Mouse (Mus musculus) MEL (cell line): ENCODE data around the gene Rbm5. TPM values are rescaled to one million over a fixed set of nuclear protein-coding genes. Genes with fewer than 3 reads are reported as not detected.
A peak's percentile ranks its signal among the peaks of the same experiment; 100 is the strongest.

Experiments
- DNase-seq: peaks from one replicate; pipeline ENCODE4 v3.0.0; 2011; ENCODE audit warnings: low read depth, low spot score
- H3K27ac ChIP-seq: 2 replicates; pipeline ENCODE4 v1.5.1; 2012; ENCODE audit warnings: low read depth, mild to moderate bottlenecking, control low read depth, low read length, moderate library complexity; ENCODE audit not compliant: control insufficient read depth
- H3K27me3 ChIP-seq, 2 experiments: fragments of 150-350 bp in 1 of 2; sonication (generic) in 1 of 2; 2 replicates each; pipeline ENCODE4 v1.6.1; 2012; ENCODE audit warnings: low read length in 2 of 2, mild to moderate bottlenecking in 2 of 2, improper control_type of control experiment in 1 of 2, moderate library complexity in 1 of 2; ENCODE audit not compliant: insufficient read depth in 2 of 2, control insufficient read depth in 1 of 2
- H3K36me3 ChIP-seq, 2 experiments: 2 replicates each; pipeline ENCODE4 v1.6.1; 2012 to 2014; ENCODE audit warnings: low read length in 2 of 2, improper control_type of control experiment in 1 of 2, inconsistent platforms in 1 of 2, mild to moderate bottlenecking in 1 of 2; ENCODE audit not compliant: insufficient read depth in 2 of 2, control insufficient read depth in 1 of 2
- H3K4me1 ChIP-seq, 2 experiments: fragments of 150-350 bp in 1 of 2; sonication (generic) in 1 of 2; 2 replicates each; pipeline ENCODE4 v1.6.1; 2012; ENCODE audit warnings: low read length in 2 of 2, improper control_type of control experiment in 1 of 2, mild to moderate bottlenecking in 1 of 2; ENCODE audit not compliant: insufficient read depth in 2 of 2, control insufficient read depth in 1 of 2
- H3K4me3 ChIP-seq, 2 experiments: fragments of 150-350 bp in 1 of 2; sonication (generic) in 1 of 2; 2 replicates each; pipeline ENCODE4 v1.5.1; 2012; ENCODE audit warnings: low read depth in 2 of 2, low read length in 2 of 2, mild to moderate bottlenecking in 2 of 2, moderate library complexity in 2 of 2, control low read depth in 1 of 2, improper control_type of control experiment in 1 of 2; ENCODE audit not compliant: control insufficient read depth in 1 of 2, insufficient read depth in 1 of 2
- H3K79me2 ChIP-seq: 2 replicates; pipeline ENCODE4 v1.6.1; 2012; ENCODE audit warnings: mild to moderate bottlenecking, low read length, moderate library complexity; ENCODE audit not compliant: control insufficient read depth, poor library complexity, insufficient read depth
- H3K9ac ChIP-seq: 2 replicates; pipeline ENCODE4 v1.6.1; 2012; ENCODE audit warnings: low read depth, mild to moderate bottlenecking, control low read depth, low read length, moderate library complexity; ENCODE audit not compliant: control insufficient read depth, poor library complexity, severe bottlenecking
- H3K9me3 ChIP-seq: fragments of 150-350 bp; sonication (generic); replicated peaks from 2 replicates; pipeline ENCODE4 v1.6.1; 2012; ENCODE audit warnings: mild to moderate bottlenecking, low read length, improper control_type of control experiment, moderate library complexity; ENCODE audit not compliant: insufficient read depth
- BHLHE40 ChIP-seq: IDR thresholded peaks from 2 replicates; pipeline ENCODE4 v1.6.1; 2012; ENCODE audit warnings: low read depth, mild to moderate bottlenecking, inconsistent platforms, low read length, improper control_type of control experiment, borderline replicate concordance
- E2F4 ChIP-seq: IDR thresholded peaks from 2 replicates; pipeline ENCODE4 v1.6.1; 2011; ENCODE audit warnings: low read depth, low read length, improper control_type of control experiment, borderline replicate concordance
- EP300 ChIP-seq, 2 experiments: IDR thresholded peaks; 2 replicates each; pipeline ENCODE4 v1.6.1; 2011; ENCODE audit warnings: improper control_type of control experiment in 2 of 2, low read length in 2 of 2, low read depth in 1 of 2, mild to moderate bottlenecking in 1 of 2
- ETS1 ChIP-seq: IDR thresholded peaks from 2 replicates; pipeline ENCODE4 v1.6.1; 2012; ENCODE audit warnings: low read depth, mild to moderate bottlenecking, inconsistent platforms, low read length, improper control_type of control experiment, moderate library complexity
- GATA1 ChIP-seq: IDR thresholded peaks from 2 replicates; pipeline ENCODE4 v1.6.1; 2011; ENCODE audit warnings: low read depth, low read length, improper control_type of control experiment
- JUND ChIP-seq: IDR thresholded peaks from 2 replicates; pipeline ENCODE4 v1.6.1; 2011; ENCODE audit warnings: low read depth, mild to moderate bottlenecking, improper control_type of control experiment, low read length
- MAZ ChIP-seq: IDR thresholded peaks from 2 replicates; pipeline ENCODE4 v1.6.1; 2012; ENCODE audit warnings: low read depth, mild to moderate bottlenecking, inconsistent platforms, low read length, improper control_type of control experiment
- MEF2A ChIP-seq: IDR thresholded peaks from 2 replicates; pipeline ENCODE4 v1.6.1; 2014; ENCODE audit warnings: low read depth, mild to moderate bottlenecking, inconsistent platforms, low read length, improper control_type of control experiment; ENCODE audit not compliant: poor library complexity, insufficient replicate concordance, severe bottlenecking; ENCODE audit errors: extremely low read depth
- MXI1 ChIP-seq: IDR thresholded peaks from 2 replicates; pipeline ENCODE4 v1.6.1; 2011; ENCODE audit warnings: mild to moderate bottlenecking, low read depth, low read length, improper control_type of control experiment
- MYC ChIP-seq: IDR thresholded peaks from 2 replicates; pipeline ENCODE4 v1.6.1; 2011; ENCODE audit warnings: low read depth, mild to moderate bottlenecking, low read length, improper control_type of control experiment, moderate library complexity
- NELFE ChIP-seq: IDR thresholded peaks from 2 replicates; pipeline ENCODE4 v1.6.1; 2011; ENCODE audit warnings: low read depth, low read length, improper control_type of control experiment
- POLR2AphosphoS5 ChIP-seq: IDR thresholded peaks from 2 replicates; pipeline ENCODE4 v1.6.1; 2012; ENCODE audit warnings: low read depth, borderline replicate concordance, mild to moderate bottlenecking, inconsistent platforms, low read length, moderate library complexity, mixed read lengths
- SIN3A ChIP-seq: IDR thresholded peaks from 2 replicates; pipeline ENCODE4 v1.6.1; 2012; ENCODE audit warnings: low read length, improper control_type of control experiment, inconsistent platforms
- SMC3 ChIP-seq: IDR thresholded peaks from 2 replicates; pipeline ENCODE4 v1.6.1; 2011; ENCODE audit warnings: low read depth, low read length, improper control_type of control experiment
- TAL1 ChIP-seq: IDR thresholded peaks from 2 replicates; pipeline ENCODE4 v1.6.1; 2012; ENCODE audit warnings: mild to moderate bottlenecking, inconsistent platforms, low read length, moderate library complexity, mixed read lengths
- TCF12 ChIP-seq: IDR thresholded peaks from 2 replicates; pipeline ENCODE4 v1.6.1; 2014; ENCODE audit warnings: low read depth, mild to moderate bottlenecking, inconsistent platforms, low read length, improper control_type of control experiment, moderate library complexity
- USF1 ChIP-seq: IDR thresholded peaks from 2 replicates; pipeline ENCODE4 v1.6.1; 2014; ENCODE audit warnings: low read depth, mild to moderate bottlenecking, inconsistent platforms, low read length, improper control_type of control experiment, moderate library complexity
- USF2 ChIP-seq, 2 experiments: IDR thresholded peaks; 2 replicates each; pipeline ENCODE4 v1.6.1; 2011 to 2012; ENCODE audit warnings: improper control_type of control experiment in 2 of 2, low read length in 2 of 2, borderline replicate concordance in 1 of 2, inconsistent platforms in 1 of 2, low read depth in 1 of 2, mild to moderate bottlenecking in 1 of 2; ENCODE audit not compliant: insufficient read depth in 1 of 2
- polyA plus RNA-seq, 2 experiments: library from polyadenylated mRNA; stranded (reverse) in 1 of 2; unstranded in 1 of 2; fragments of >175 nt in 1 of 2; fragments of >200 nt in 1 of 2; gene quantifications; 2 replicates each; pipeline versions ENCODE4 v1.2.1 to v1.2.4; 2012; ENCODE audit warnings: low replicate concordance in 2 of 2, low read depth in 1 of 2; ENCODE audit not compliant: insufficient read length in 2 of 2, insufficient read depth in 1 of 2, missing spikeins in 1 of 2
- total RNA-seq: library from RNA; depleted of rRNA; stranded (reverse); fragments of 300-350 nt; gene quantifications from 2 replicates; pipeline ENCODE4 v1.2.3, GENCODE M21; 2012

Gene Rbm5
- total and polyA plus RNA-seq, 3 experiments: 80.2 to 143 (median 125) TPM

- TF ChIP-seq E2F4: no peak
- no peak for TF ChIP-seq POLR2AphosphoS5
- TF ChIP-seq EP300 (IDR thresholded peaks at IDR 0.05; ENCODE audit: low read depth in 1 of 2, low read length in 2 of 2): peak in 1 of 2 experiments; percentile 7; a peak in 1 of 4 replicates
- TF ChIP-seq, all 39 proteins: peak for 8
These were observed 46.8 kb downstream of the Rbm5 start (continued) for GRCm38 (mm10) chr9:107723794-107724531.

GRCm38 (mm10) chr9:107723292-107723691 lies 47.5 kb downstream of the Rbm5 start:
- Histone ChIP-seq H3K36me3 (peaks cover 0 to 29% of the 10 kb centered on the region in 2 experiments; a peak in 2 of 4 replicates), H3K4me1 (peaks cover 22 to 35% of the 10 kb centered on the region in 2 experiments), H3K27me3 (peaks cover 3 to 5% of the 10 kb centered on the region in 2 experiments), H3K27ac (no peak overlapping the region), H3K4me3 (no peak overlapping the region; a peak in 1 of 4 replicates), H3K79me2 (no peaks in the 10 kb centered on the region), H3K9me3 (no peaks in the 10 kb centered on the region), H3K9ac (peak overlapping the region; percentile 49)
- TF ChIP-seq POLR2AphosphoS5 (no peak), SIN3A (0 out of 2 replicates have a peak, but pooled peaks have one; percentile 11), BHLHE40 (no peak), ETS1 (peak; percentile 55), SMC3 (no peak), MXI1 (no peak), MAZ (no peak), EP300 (IDR thresholded peaks at IDR 0.05; ENCODE audit: low read depth in 1 of 2, low read length in 2 of 2) (peak; percentile 59 to 76; a peak in 3 of 4 replicates), USF2 (IDR thresholded peaks at IDR 0.05; ENCODE audit: borderline replicate concordance in 1 of 2, insufficient read depth in 1 of 2, low read depth in 1 of 2, low read length in 2 of 2) (no peak), TCF12 (peak; percentile 93), GATA1 (peak; percentile 72)
- DNase-seq: no peak

GRCm38 (mm10) chr9:107718781-107719540 lies 51.8 kb downstream of the Rbm5 start:
- H3K9ac ChIP-seq: no peak overlapping the region
- no peak for DNase-seq
- no peaks in the 10 kb centered on the region for H3K79me2 ChIP-seq
- H3K27ac ChIP-seq: no peak overlapping the region
- H3K27me3 ChIP-seq: peaks cover 8 to 9% of the 10 kb centered on the region in 2 experiments
- H3K9me3 ChIP-seq: no peaks in the 10 kb centered on the region
- peaks cover 0 to 9% of the 10 kb centered on the region in 2 experiments; a peak in 2 of 4 replicates for H3K36me3 ChIP-seq
- H3K4me1 ChIP-seq: peaks cover 5 to 9% of the 10 kb centered on the region in 2 experiments; a peak in 3 of 4 replicates
- no peak for TF ChIP-seq SMC3
- TF ChIP-seq NELFE: no peak
- no peak for TF ChIP-seq JUND
- TF ChIP-seq ETS1: no peak
- TF ChIP-seq USF1: no peak
- no peak for TF ChIP-seq TAL1
- TF ChIP-seq GATA1: no peak
- no peak for TF ChIP-seq MXI1
- TF ChIP-seq USF2 (IDR thresholded peaks at IDR 0.05; ENCODE audit: borderline replicate concordance in 1 of 2, insufficient read depth in 1 of 2, low read depth in 1 of 2, low read length in 2 of 2): no peak
- TF ChIP-seq MYC: no peak
- TF ChIP-seq MEF2A: no peak
- TF ChIP-seq E2F4: no peak
- TF ChIP-seq SIN3A: no peak
- no peak overlapping the region for H3K4me3 ChIP-seq
